ENCODE assay signal across 12 mouse cellular contexts in genomic region chr9:70760974-70761373, GRCm38 (mm10).
A peak's percentile ranks its signal among the peaks of the same experiment; 100 is the strongest.
DNase-seq lines count a peak whose midpoint lies in the region; ATAC-seq and TF ChIP-seq lines count a peak whose summit lies in the region.
"Had no signal": no experiment of that assay in that cellular context is flagged by ENCODE, and none has a peak within 500 bp of the region (broad histone marks: within the 10 kb centered on the region; RNA-seq: fewer than 3 reads in every experiment).

No protein-coding gene starts in this region.

- no peak for TF ChIP-seq POLR2A in bone marrow, adult 2 months (IDR thresholded peaks at IDR 0.05; ENCODE audit: borderline replicate concordance, control insufficient read depth, low read depth, low read length)

- no peaks in the 10 kb centered on the region for H3K9me3 ChIP-seq in kidney, embryonic 16.5 days (ENCODE audit: low read length)
- H3K9me3 ChIP-seq: limb, embryonic 15.5 days had no signal

- no peak for TF ChIP-seq CTCF in bone marrow, adult 2 months (IDR thresholded peaks at IDR 0.05; ENCODE audit: control insufficient read depth, insufficient read depth, low read length)

- no peaks in the 10 kb centered on the region for H3K4me1 ChIP-seq in kidney, embryonic 16.5 days (ENCODE audit: insufficient read depth, low read length)
- H3K4me1 ChIP-seq in bone marrow, adult 2 months (ENCODE audit: control insufficient read depth, insufficient read depth, low read length): no peaks in the 10 kb centered on the region
- H3K4me1 ChIP-seq: limb, embryonic 15.5 days had no signal

- no peaks in the 10 kb centered on the region for H3K79me2 ChIP-seq in macrophage (ENCODE audit: inconsistent target)

- 91% methylated on average over 5 of the region's 5 CpGs for WGBS in kidney, embryonic 16.5 days
- WGBS in bone marrow, adult 2 months: 15% methylated on average over 5 of the region's 5 CpGs
- WGBS in macrophage (ENCODE audit: missing documents): 2% methylated on average over 5 of the region's 5 CpGs

- peaks cover 16% of the 10 kb centered on the region for H3K36me3 ChIP-seq in kidney, embryonic 16.5 days (ENCODE audit: insufficient read depth, low read length)
- peaks cover 7% of the 10 kb centered on the region; the same call in 1 of the 2 replicates for H3K36me3 ChIP-seq in macrophage (ENCODE audit: inconsistent target)

- no peak for DNase-seq in kidney, postnatal 14 days
- peak; percentile 62 for DNase-seq in CD4-positive helper T cell, adult 2 months (ENCODE audit: low read depth, low spot score)
- DNase-seq in ovary, postnatal 36 days (ENCODE audit: low spot score): no peak
- no peak for DNase-seq in right cerebral cortex, postnatal 14 days
- no peak for DNase-seq in urinary bladder, postnatal 4 days (ENCODE audit: low spot score in 2 of 2)
- DNase-seq: adrenal gland, adult 8-10 months; cerebellum, postnatal 10 days; thymus, postnatal 4 days had no signal

- H3K27me3 ChIP-seq in kidney, embryonic 16.5 days (ENCODE audit: insufficient read depth, low read length): no peaks in the 10 kb centered on the region
- H3K27me3 ChIP-seq: limb, embryonic 15.5 days had no signal

- H3K9ac ChIP-seq in kidney, embryonic 16.5 days (replicated peaks; ENCODE audit: low read length): no peak overlapping the region
- H3K9ac ChIP-seq: limb, embryonic 15.5 days had no signal

- H3K27ac ChIP-seq in kidney, embryonic 16.5 days (ENCODE audit: low read length): 0 out of 2 replicates have a peak overlapping the region, but pooled peaks have one; percentile 14
- peak overlapping the region; percentile 63; the same call in 1 of the 2 replicates for H3K27ac ChIP-seq in bone marrow, adult 2 months (ENCODE audit: control insufficient read depth, insufficient read depth, low read depth, low read length, poor library complexity)
- peak overlapping the region; percentile 76 for H3K27ac ChIP-seq in macrophage
- H3K27ac ChIP-seq: limb, embryonic 15.5 days had no signal

- ATAC-seq in kidney, embryonic 16.5 days (ENCODE audit: low FRiP score, low TSS enrichment): no peak

- no peak overlapping the region for H3K4me2 ChIP-seq in kidney, embryonic 16.5 days (replicated peaks; ENCODE audit: low read depth, low read length)
- H3K4me2 ChIP-seq: limb, embryonic 15.5 days had no signal

- no peak overlapping the region for H3K4me3 ChIP-seq in kidney, embryonic 16.5 days (ENCODE audit: low read length)
- H3K4me3 ChIP-seq in bone marrow, adult 2 months (replicated peaks; ENCODE audit: control insufficient read depth, low read depth, low read length): no peak overlapping the region
- peak overlapping the region; percentile 4; the same call in 1 of the 2 replicates for H3K4me3 ChIP-seq in macrophage (ENCODE audit: inconsistent target)
- H3K4me3 ChIP-seq: limb, embryonic 15.5 days had no signal

Comparison
In these comparisons a context has a peak if more than half of its experiments do, and no peak if none do; other contexts are left out.
1. H3K27ac ChIP-seq: peak in every context shown above with its lines; median percentile 76 in macrophage; 63 in bone marrow, adult 2 months; 14 in kidney, embryonic 16.5 days.